Mouse (Mus musculus) mesoderm, embryonic 11.5 days (tissue): ENCODE data around the gene Gm43951.
A peak's percentile ranks its signal among the peaks of the same experiment; 100 is the strongest.

ENCODE experiments used
- DNase-seq: peaks from one replicate; pipeline ENCODE4 v3.0.0-alpha.2; 2012; ENCODE audit warnings: low read depth, low spot score

Gene Gm43951

DNA sequence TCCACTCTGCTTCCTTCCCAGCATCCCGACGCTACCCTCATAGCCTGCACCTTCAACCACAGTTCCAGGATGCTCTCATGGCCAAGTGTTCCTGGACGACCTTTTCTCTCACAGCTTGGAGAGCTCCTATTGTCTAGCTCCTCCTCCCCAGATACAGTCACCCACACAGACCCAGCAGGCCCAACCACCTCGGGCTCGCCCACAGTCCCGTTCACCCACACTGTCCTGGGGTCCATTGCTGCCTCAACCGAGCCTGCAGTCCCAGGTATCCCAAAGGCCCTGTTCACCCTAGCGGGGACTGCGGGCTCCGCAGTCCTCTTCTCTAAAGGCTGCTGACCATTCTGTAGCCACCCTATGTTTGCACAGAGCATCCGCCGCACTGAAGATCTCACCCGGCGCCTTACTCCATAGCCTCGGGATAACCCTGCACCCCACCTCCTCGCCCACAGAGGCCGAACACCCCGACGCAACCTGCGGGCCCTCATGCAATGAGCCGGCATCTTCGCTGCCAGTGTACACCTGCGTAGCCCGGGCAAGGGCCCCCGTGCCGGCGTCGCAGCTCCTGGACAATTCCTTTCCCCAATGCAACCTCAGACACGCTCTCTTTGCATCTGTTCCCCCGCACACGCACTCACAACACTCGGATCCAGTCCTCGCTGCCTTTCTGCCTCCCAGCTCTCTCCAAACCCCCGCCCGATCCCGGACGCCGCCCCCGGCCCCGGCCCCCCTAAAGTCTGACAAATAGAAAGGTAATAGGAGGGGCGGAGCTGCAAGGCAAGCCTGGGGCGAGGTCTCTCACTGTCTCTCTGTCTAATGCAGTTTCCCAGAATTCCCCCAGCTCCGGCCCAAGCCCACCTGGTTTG, at the start of gene Gm43951:
Gene Gm43951 (minus strand): TSS at position 500 of the 863 bp plus-strand sequence.
- DNase-seq, result peak; percentile 37

DNA sequence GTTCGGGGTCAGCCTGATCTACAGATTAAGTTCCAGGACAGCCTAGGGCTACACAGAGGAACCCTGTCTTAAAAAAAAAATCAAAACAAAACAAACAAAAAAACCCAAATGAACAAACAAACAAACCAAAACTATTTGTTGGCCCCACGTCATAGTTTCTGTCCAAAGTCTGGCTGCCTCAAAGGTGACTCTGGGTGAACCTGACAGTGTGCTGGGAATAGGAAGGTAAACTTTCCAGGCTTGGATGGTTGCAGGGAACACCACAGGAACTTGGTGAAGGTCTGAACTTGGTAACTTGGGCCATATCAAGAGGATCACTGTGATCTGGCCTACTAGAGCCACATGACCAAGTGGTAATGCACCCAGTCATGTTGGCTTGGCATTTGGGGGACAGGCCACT, 49.8 kb upstream of the Gm43951 start:
- no peak for DNase-seq

DNA sequence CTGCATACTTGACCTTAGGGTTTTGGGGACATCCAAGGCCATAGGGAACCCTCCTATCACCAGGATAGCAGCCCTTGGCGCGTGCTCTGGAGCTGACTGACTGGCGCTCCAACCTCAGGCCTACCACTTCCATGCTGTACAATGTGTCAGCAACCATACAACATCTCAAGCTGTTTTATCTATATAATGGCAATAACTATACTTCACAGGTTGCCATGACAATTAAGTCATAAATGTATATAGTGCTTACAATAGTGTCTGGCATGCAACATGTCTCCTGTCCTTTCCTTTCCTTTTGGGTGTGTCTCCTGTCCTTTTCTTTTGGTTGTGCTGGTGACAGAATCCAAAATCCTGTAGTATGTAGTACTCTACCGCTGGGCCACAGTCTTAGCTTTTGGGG, 49.0 kb upstream of the Gm43951 start:
- DNase-seq, result no peak

GRCm38 (mm10) chr11:72245196-72245753, 38.6 kb upstream of the Gm43951 start:
- DNase-seq, result no peak

- DNase-seq, result no peak
Measured at GRCm38 (mm10) chr11:72240062-72240860, 33.6 kb upstream of the Gm43951 start.

- DNase-seq, result no peak
Measured at GRCm38 (mm10) chr11:72234013-72234412, 27.4 kb upstream of the Gm43951 start.

DNA sequence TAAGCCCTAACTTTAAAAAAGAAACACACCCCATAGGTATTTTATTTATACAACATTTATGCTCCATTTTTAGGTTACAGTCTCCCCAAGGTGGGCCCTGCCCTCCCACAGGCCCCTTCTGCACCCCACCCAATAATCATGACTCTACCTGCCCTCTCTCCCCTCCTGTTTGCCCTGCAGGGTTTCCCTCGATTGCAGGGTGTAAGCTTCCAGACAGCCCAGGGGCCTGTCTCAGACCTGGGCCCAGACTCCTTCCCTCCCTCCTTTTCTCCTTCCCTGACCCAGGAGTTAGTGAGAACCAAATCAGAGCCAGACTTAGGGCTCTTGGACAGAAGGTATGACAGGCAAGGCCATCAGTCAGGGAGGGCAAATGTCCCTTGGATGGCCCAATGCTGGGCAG, 26.4 kb upstream of the Gm43951 start:
- DNase-seq, result no peak

DNA sequence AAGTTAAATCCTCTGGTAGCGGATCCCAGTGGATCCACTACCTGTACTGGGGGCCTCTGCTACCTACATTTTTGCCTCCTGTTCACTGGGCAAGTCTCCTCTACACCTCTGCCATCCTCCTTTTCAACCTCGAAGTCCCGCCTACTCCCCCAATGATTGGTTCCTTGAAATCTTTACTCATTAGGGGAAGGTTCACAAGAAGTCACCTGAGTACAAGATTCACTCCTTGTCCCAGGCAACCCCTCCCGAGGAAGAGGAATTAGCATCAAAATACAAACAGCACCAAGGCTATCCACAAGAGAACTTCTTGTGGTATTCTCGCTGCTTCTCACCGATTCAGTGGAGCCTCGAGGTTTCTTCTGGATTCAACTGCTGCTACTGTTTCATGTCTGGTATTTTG, 25.4 kb upstream of the Gm43951 start:
- DNase-seq, result no peak

- no peak for DNase-seq
Measured at GRCm38 (mm10) chr11:72228513-72228912, 21.9 kb upstream of the Gm43951 start.

DNA sequence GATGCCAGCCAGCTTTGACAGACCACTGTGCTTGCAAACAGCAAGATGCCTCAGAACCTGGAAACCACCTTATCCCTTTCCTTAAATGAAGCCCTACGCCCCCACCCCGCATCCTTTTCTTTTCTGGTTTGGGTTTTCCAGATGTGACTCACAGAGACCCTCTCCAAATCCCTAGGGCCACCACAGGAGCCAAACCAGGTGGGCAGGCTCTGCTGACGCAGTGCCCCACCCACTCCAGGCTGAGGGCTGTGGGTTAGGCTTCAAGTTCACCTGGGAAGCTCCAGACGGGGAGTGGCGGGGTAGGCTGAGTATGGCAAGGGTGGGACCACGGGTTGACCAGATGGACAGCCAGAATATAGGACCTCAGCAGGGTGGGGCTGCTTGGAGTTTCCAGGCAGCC, 20.3 kb upstream of the Gm43951 start:
- DNase-seq, result no peak

- peak; percentile 37 for DNase-seq
Measured at GRCm38 (mm10) chr11:72226020-72226791, 19.6 kb upstream of the Gm43951 start.

- DNase-seq, result peak; percentile 79
Measured at GRCm38 (mm10) chr11:72224865-72225264, 18.2 kb upstream of the Gm43951 start.

DNA sequence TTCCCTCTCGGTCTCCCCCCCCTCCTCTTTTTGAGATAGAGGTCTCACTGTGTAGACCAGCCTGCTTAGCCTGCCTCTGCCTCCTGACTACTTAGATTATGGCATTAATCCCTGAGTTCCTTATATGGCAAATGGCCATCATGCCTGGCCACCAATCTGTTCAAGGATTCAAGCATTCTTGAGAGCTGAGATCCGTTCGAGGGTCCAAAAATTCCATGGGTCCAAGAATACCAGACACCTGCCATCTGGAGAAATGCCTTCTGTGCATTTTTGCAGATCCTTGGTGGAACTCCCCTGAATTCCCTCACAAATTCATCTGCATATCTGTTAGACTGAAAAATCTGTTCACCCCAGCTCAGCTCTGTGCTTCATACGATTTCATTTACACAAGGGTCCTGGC, 16.8 kb upstream of the Gm43951 start:
- no peak for DNase-seq

GRCm38 (mm10) chr11:72221278-72221677, 14.6 kb upstream of the Gm43951 start:
- peak; percentile 74 for DNase-seq

DNA sequence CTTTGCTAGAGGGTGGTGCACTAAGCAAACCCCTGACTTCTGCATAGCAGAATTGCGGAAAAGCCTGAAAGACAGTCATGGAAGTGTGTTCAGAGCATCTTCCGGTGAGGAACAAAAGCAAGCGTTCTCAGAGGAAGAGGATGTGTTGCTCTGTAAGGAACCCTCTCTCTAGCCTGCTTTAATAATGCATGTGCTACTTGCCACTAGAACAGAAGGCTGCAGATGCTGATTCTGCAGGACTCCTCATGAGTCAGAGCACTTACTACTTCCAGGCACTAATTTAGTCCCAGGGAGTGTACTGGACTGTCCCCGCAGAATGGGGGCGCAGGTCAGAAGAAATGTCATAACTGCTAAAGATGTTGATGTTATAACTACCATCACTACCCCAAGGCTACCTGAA, 10.5 kb upstream of the Gm43951 start:
- no peak for DNase-seq

GRCm38 (mm10) chr11:72215410-72215797, 8.8 kb upstream of the Gm43951 start, which contains the start of gene Med31:
TSS of gene Med31 (minus strand) at chr11:72215592.
- peak; percentile 57 for DNase-seq

DNA sequence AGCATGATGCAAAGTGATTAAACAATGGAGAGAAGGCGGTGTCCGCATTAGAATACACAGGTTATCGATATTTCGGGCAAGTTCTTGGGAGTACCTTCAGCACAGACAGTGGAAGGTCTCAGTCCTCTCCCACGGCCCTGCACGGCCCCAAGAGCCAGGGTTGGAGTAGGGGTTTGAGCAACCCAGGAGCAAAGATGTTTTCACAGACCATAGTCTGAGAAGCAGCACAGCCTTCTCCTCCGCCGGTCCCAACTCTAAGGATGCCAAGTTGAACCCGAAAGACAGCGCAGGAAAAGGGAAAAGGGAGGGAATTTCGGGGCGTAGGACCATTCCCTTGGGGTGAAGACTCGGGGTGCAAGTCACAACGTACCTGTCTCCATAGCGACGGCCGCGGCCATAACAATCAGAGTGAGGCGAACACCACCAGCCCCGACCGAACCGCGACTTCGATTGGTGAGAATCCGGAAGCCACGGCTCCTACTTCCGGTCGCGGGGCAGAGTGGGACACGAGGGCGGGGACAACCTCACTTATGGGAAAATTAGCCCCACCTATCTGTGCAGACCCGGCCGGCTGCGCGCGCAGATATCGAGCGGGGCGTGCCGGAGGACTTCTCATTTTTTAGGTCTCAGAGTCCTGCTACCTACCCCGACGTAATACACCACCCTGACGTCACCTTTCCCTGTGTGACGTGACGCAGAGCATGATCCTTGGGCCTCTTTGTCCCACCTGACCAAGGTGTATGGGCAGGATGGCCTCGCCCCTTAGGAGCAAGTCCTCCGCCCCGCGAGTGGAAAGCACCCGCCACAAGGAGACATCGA, 8.2 kb upstream of the Gm43951 start:
- DNase-seq, result peak; percentile 97

GRCm38 (mm10) chr11:72207834-72208377, 1.3 kb upstream of the Gm43951 start:
- DNase-seq, result no peak

DNA sequence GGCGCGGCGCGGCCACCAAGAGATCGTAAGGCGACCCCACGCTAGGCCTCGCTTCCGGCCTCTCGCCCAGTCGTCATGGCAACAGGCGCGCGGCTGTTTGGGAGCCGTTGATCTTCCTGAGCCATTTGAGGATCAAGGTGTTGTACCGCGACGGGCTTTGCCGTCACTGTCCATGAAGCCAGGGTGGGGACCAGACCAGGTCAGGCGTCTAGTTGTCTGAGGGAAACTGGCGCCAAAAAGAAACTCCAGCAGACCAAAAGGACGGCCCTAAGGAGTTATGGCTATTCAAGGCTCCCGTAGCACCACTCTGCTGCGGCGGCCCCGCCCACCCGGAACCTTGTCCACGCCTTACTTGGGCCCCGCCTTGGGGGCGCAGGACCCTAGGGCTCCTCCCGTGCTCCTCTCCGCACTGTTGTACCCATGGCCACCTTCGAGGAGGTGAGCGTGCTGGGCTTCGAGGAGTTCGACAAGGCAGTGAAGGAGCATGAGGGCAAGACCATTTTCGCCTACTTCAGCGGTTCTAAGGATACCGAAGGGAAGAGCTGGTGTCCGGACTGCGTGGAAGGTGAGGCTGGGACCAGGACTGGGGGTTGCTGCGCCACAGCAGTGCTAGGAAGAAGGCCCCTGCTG, 679 bp upstream of the Gm43951 start, which contains the start of the genes 4933427D14Rik and Txndc17:
Gene 4933427D14Rik (minus strand): TSS at position 256 of the 630 bp plus-strand sequence.
Gene Txndc17 (plus strand): TSS at position 344 of the 630 bp plus-strand sequence.
- peak; percentile 86 for DNase-seq

DNA sequence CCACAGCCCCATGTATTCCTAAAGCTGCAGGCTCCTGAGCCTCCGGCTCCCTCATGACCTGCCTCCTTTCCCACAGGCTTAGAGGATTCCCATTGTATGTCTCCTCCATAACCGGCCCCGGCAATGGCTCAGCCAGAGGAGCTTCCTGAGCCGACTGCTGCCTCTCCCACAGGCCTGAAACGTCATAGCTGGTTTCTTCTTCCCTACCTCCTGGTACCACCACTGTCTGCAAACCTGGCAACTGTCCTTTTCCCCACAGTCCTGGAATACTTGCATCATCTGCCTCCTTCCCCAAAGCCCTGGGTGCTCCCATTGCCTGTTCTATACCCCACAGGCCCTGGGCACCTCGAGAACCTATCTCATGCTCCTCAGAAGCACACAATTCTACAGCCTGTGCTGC, 1.4 kb downstream of the Gm43951 start:
- no peak for DNase-seq
